Mouse (Mus musculus) midbrain, embryonic 16.5 days (tissue): ENCODE results near the gene Mok. TPM values are rescaled to one million over a fixed set of nuclear protein-coding genes. Genes with fewer than 3 reads are reported as not detected.

ENCODE experiments used
- ATAC-seq: fragments of 200-750 bp; cut with Nextera tagmentation; 2 replicates; pipeline ENCODE4 v1.8.0; 2017; ENCODE audit warnings: moderate TSS enrichment
- H3K27ac ChIP-seq: fragments of 300-500 bp; sonication (generic); 2 replicates; pipeline ENCODE4 v1.5.1; 2014; ENCODE audit warnings: mild to moderate bottlenecking, low read length, mixed read lengths
- H3K27me3 ChIP-seq: fragments of 300-500 bp; sonication (generic); 2 replicates; pipeline ENCODE4 v1.6.1; 2014; ENCODE audit warnings: low read depth, low read length, mixed read lengths; ENCODE audit not compliant: control insufficient read depth, insufficient read depth
- H3K36me3 ChIP-seq: fragments of 300-500 bp; sonication (generic); 2 replicates; pipeline ENCODE4 v1.6.1; 2014; ENCODE audit warnings: mild to moderate bottlenecking, low read length, moderate library complexity, mixed read lengths; ENCODE audit not compliant: control insufficient read depth, insufficient read depth
- H3K4me1 ChIP-seq: fragments of 300-500 bp; sonication (generic); 2 replicates; pipeline ENCODE4 v1.6.1; 2014; ENCODE audit warnings: mild to moderate bottlenecking, low read length, mixed read lengths; ENCODE audit not compliant: control insufficient read depth, insufficient read depth
- H3K4me2 ChIP-seq: fragments of 300-500 bp; sonication (generic); 2 replicates; pipeline ENCODE4 v1.6.1; 2014; ENCODE audit warnings: mild to moderate bottlenecking, low read length, mixed read lengths
- H3K4me3 ChIP-seq: fragments of 300-500 bp; sonication (generic); 2 replicates; pipeline ENCODE4 v1.5.1; 2014; ENCODE audit warnings: low read depth, mild to moderate bottlenecking, low read length, moderate library complexity, mixed read lengths
- H3K9ac ChIP-seq: fragments of 300-500 bp; sonication (generic); 2 replicates; pipeline ENCODE4 v1.6.1; 2014; ENCODE audit warnings: low read depth, low read length, mixed read lengths
- H3K9me3 ChIP-seq: fragments of 300-500 bp; sonication (generic); replicated peaks from 2 replicates; pipeline ENCODE4 v1.6.1; 2014; ENCODE audit warnings: mild to moderate bottlenecking, low read length, mixed read lengths; ENCODE audit not compliant: control insufficient read depth, poor library complexity, severe bottlenecking
- WGBS: fragments of 180-500 bp; shearing (Covaris S2); extraction: QIAGEN DNeasy Blood & Tissue Kit; methylation state at CpG from one replicate; pipeline ENCODE4 v1.1.7; 2014; 5-methylcytosine and 5-hydroxymethylcytosine counted together
- polyA plus RNA-seq: library from polyadenylated mRNA; unstranded; fragments of >200 nt; fragmentation: Nextera tagmentation; extraction: Ambion mirVana; gene quantifications from 2 replicates; pipeline ENCODE4 v1.2.1, GENCODE M21; 2015

Gene Mok
- polyA plus RNA-seq, 1 experiment from 2014 or later = 17.9 TPM

DNA sequence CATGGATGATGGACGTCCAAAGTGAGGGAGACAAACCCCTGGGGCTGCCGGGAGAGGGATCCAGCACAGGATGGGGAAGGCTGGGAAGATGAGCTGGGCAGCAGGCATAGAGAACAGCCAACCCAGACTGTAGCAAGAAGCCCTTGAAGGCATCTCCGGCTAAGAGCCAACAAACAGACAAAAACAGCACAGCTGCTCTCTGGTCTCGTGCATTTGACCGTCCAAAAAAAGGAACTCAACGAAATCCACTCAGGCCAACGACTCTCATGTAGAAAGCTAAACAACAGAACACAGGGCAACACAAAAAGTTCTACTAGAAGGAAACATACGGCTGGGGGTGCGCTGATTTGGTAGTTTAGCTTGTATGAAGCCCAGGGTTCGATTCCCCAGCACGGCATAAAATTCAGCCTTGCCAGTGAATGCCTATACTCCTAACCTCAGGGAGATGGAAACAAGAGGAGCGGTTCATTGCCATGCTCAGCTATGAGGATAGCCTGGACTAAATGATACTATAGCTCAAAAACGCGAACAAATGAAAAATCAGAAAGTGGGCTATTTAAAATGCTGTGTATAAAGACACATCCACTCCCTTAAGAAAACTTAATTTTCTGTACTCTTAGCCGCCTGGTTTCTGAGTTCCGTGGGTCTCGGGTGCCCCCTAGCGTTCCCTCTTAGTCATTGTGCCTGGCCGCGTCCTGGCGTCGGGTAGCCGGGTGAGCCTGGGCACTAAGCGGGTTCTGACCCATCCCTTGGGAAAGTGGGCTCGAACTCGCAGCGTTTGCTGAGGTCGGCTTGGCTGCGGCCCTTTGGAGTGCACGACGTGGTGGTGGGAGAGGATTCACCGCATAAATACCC lies 2.7 kb upstream of the Mok start:
- peak overlapping the region; percentile 57 for H3K4me2 ChIP-seq
- no peaks in the 10 kb centered on the region for H3K9me3 ChIP-seq
- no peak overlapping the region for H3K27ac ChIP-seq
- peak overlapping the region; percentile 43; the same call in 1 of the 2 replicates for H3K9ac ChIP-seq
- H3K36me3 ChIP-seq = no peaks in the 10 kb centered on the region
- ATAC-seq = 0 out of 2 replicates have a peak, but pooled peaks have one; percentile 11
- peak overlapping the region; percentile 25 for H3K4me3 ChIP-seq
- 20% methylated on average over 32 of the region's 32 CpGs for WGBS
- H3K4me1 ChIP-seq = peaks cover 14% of the 10 kb centered on the region
- H3K27me3 ChIP-seq = peaks cover 22% of the 10 kb centered on the region

DNA sequence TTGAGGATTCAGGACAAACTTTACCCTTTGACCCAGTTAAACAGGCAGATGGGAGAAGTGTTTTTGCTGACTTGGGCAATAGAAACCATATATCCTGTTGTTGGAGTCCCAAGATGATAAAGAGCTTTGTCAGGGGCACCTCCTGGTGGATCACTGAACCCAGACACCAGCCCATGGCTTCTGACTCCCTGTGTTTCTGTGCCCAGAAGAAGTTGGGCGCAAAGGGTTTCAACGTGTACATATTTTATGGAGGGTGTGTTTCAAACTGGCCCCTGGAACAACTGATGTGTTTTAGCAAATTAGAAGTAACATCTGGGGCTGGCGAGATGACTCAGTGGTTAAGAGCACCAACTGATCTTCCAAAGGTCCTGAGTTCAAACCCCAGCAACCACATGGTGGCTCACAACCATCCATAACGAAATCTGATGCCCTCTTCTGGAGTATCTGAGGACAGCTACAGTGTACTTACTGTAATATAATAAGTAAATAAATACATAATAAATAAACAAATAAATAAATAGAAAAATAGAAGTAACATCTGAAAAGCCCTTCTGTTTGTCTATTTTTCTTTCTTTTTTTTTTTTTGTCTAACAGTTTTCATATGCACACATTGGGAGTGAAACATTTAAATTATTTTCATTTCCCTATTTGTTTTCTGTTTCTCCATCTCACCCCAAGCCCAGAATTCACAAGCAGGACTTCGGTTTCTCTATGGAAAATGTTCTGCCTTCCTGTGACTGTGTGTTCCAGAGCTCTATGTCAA lies 1.2 kb upstream of the Mok start:
- Histone ChIP-seq H3K9ac (no peak overlapping the region), H3K4me2 (no peak overlapping the region), H3K4me3 (no peak overlapping the region), H3K27me3 (peaks cover 22% of the 10 kb centered on the region), H3K27ac (no peak overlapping the region), H3K4me1 (peaks cover 17% of the 10 kb centered on the region), H3K36me3 (no peaks in the 10 kb centered on the region), H3K9me3 (no peaks in the 10 kb centered on the region)
- 81% methylated on average over 5 of the region's 5 CpGs for WGBS
- ATAC-seq = no peak

DNA sequence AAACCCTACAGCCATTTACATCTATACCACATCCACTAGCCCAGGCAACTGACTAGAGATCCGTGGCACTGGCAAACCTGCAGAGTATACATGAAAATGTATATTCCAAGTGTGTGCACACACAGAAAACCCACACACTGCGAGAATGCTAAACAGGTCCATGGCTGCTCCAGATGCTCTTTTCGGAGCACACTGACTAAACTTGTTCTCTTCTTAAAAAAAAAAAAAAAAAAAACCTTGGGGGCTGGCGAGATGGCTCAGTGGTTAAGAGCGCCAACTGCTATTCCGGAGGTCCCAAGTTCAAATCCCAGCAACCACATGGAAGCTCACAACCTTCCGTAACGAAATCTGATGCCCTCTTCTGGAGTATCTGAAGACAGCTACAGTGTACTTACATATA lies 2.9 kb downstream of the Mok start:
- H3K9ac ChIP-seq = no peak overlapping the region
- peaks cover 12% of the 10 kb centered on the region for H3K4me1 ChIP-seq
- H3K9me3 ChIP-seq = no peaks in the 10 kb centered on the region
- WGBS = 82% methylated on average over 8 of the region's 8 CpGs
- no peaks in the 10 kb centered on the region for H3K27me3 ChIP-seq
- no peak overlapping the region for H3K27ac ChIP-seq
- no peak overlapping the region for H3K4me2 ChIP-seq
- ATAC-seq = no peak
- no peak overlapping the region for H3K4me3 ChIP-seq
- H3K36me3 ChIP-seq = no peaks in the 10 kb centered on the region

- H3K4me1 ChIP-seq = peaks cover 12% of the 10 kb centered on the region
- no peak overlapping the region for H3K9ac ChIP-seq
- no peaks in the 10 kb centered on the region for H3K27me3 ChIP-seq
- no peak for ATAC-seq
- H3K4me3 ChIP-seq = no peak overlapping the region
- WGBS = 40% methylated on average over 5 of the region's 5 CpGs
- no peaks in the 10 kb centered on the region for H3K9me3 ChIP-seq
- no peaks in the 10 kb centered on the region for H3K36me3 ChIP-seq
- peak overlapping the region; percentile 17; the same call in 1 of the 2 replicates for H3K27ac ChIP-seq
- no peak overlapping the region for H3K4me2 ChIP-seq
Observed at GRCm38 (mm10) chr12:110837192-110837841, 3.4 kb downstream of the Mok start.

DNA sequence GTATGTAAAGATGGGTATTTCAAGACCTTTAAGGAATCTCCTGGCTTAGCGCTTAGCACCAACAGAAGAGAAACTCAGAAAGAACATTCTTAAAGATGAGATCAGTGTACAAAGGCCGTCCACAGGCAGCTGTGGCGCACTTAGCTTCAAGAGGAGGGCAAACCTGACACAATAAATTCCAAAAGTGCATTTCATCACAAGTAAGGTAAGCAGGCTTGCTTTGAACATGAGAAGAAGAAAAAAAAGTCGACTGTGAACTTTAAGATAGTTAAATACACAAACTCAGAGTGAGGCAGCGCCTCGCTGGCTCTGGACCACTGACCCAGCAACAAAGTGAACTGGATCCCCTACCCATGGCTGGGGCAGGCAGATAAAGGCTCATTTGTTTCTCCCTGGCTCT lies 4.0 kb downstream of the Mok start:
- Histone ChIP-seq H3K27me3 (no peaks in the 10 kb centered on the region), H3K9ac (no peak overlapping the region), H3K4me3 (no peak overlapping the region), H3K9me3 (no peaks in the 10 kb centered on the region), H3K4me2 (no peak overlapping the region), H3K4me1 (peaks cover 12% of the 10 kb centered on the region), H3K27ac (peak overlapping the region; percentile 17; the same call in 1 of the 2 replicates), H3K36me3 (no peaks in the 10 kb centered on the region)
- 41% methylated on average over 6 of the region's 6 CpGs for WGBS
- no peak for ATAC-seq

- Histone ChIP-seq H3K9ac (no peak overlapping the region), H3K4me2 (no peak overlapping the region), H3K36me3 (no peaks in the 10 kb centered on the region), H3K27me3 (no peaks in the 10 kb centered on the region), H3K4me3 (no peak overlapping the region), H3K9me3 (no peaks in the 10 kb centered on the region), H3K4me1 (peaks cover 9% of the 10 kb centered on the region), H3K27ac (no peak overlapping the region)
- whole genome bisulfite sequencing = 95% methylated on average over 3 of the region's 3 CpGs
- ATAC-seq = no peak
Observed at GRCm38 (mm10) chr12:110835182-110835581, 5.6 kb downstream of the Mok start.

DNA sequence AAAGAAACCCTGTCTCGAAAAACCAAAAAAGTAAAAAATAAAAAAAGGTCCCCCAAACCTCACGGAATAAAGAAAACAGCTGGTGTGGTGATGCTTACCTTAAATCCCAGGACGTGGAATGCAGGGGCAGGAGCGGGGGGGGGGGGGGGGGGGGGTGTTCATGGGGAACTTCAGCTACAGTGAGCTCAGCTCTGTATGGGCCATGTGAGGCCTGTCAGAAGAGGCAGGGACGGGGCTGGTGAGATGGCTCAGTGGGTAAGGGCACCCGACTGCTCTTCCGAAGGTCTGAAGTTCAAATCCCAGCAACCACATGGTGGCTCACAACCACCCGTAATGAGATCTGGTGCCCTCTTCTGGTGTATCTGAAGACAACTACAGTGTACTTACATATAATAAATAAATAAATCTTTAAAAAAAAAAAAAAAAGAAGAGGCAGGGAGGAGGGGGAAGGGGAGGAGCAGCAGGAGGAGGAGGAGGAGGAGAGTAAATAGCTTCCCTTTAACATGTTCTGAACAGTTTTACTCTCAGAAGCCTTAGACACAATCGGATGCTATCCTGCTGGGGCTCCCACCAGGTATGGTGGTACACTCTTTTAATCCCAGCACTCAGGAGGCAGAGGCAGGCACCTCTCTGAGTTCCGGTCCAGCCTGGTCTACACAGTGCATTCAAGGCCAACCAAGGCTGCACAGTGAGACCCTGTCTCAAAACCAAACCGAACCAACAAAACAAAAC lies 10.3 kb downstream of the Mok start:
- Histone ChIP-seq H3K27me3 (no peaks in the 10 kb centered on the region), H3K4me2 (no peak overlapping the region), H3K9ac (no peak overlapping the region), H3K9me3 (no peaks in the 10 kb centered on the region), H3K36me3 (no peaks in the 10 kb centered on the region), H3K27ac (no peak overlapping the region), H3K4me1 (no peaks in the 10 kb centered on the region), H3K4me3 (no peak overlapping the region)
- 94% methylated on average over 6 of the region's 11 CpGs for WGBS
- no peak for ATAC-seq

DNA sequence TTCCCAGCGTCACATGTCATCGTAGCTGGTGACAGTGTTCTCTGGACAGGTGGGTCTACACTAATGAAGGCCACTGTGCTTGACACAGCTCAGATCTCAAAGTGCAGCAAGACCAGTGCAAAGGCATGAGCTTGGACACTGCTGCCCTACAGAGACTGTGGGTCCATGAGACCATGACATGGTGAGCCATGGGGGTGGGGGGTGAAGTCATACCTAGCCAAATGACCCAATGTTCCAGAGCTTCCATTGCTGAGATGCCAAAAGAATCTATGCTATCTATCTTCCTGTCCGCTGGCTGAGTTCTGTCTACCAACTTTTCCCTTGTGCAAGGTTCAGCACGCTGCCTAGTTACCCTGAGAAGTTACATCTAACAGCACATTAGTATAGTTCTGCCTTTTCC lies 11.8 kb downstream of the Mok start:
- WGBS = 97% methylated on average over 4 of the region's 4 CpGs
- no peaks in the 10 kb centered on the region for H3K36me3 ChIP-seq
- no peaks in the 10 kb centered on the region for H3K9me3 ChIP-seq
- no peak overlapping the region for H3K27ac ChIP-seq
- H3K27me3 ChIP-seq = no peaks in the 10 kb centered on the region
- H3K4me3 ChIP-seq = no peak overlapping the region
- ATAC-seq = no peak
- H3K4me2 ChIP-seq = no peak overlapping the region
- no peaks in the 10 kb centered on the region for H3K4me1 ChIP-seq
- H3K9ac ChIP-seq = no peak overlapping the region
